Mouse (Mus musculus) lung, postnatal 4 days (tissue): ENCODE measurements around the gene Hspa2.

Experiments
- DNase-seq, 2 experiments: peaks; one replicate each; pipeline ENCODE4 v3.0.0; 2021

Hspa2 gene

DNA sequence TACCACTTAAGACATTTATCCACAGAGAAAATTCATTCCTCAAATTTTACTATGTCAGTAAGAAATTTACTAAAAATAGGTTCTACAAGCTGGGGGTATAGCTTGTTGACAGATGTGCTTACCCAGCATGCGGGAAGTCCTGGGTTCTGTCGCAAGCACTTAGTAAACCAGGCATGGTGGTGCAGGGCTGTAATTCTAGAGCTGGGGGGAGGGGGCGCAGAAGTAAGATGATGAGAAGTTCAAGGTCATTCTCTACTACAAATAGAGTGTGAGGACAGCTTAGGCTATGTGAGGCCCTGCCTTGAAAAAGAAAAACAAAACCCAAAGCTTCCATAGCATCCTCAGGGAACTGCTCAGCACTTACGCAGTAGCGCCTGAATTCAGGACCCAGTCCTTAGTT is 25.4 kb upstream of the Hspa2 start:
- no peak for DNase-seq

- DNase-seq, result no peak
These were observed 23.8 kb upstream of the Hspa2 start for GRCm38 (mm10) chr12:76380151-76380550.

DNA sequence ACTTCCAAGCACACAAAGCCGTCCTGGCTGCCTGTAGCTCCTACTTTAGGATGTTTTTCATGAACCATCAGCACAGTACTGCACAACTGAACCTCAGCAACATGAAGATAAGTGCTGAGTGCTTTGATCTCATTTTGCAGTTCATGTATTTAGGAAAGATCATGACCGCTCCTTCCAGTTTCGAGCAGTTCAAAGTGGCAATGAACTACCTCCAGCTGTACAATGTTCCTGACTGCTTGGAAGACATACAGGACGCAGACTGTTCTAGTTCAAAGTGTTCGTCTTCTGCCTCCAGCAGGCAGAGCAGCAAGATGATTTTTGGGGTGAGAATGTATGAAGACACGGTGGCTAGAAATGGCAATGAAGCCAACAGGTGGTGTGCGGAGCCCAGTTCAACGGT is 18.6 kb upstream of the Hspa2 start:
- DNase-seq, result no peak

DNA sequence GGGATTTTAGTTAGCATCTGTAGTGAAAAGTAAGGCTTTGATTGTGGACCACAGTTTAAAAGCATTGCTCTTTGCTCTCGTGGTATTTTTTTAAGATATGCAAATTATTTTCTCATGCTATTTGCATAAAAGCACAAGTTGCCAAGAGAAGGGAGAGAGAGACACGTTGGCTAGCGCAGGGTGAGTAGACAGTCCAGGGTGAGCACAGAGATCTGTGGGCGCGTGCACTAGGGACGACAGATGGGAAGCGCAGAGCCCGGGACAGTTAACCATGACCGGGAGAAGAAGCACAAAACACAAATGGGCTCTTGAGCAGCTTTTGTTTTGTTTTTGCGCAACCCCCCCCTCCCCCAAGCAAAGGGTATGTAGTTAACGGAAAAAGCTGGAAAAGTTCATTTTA is 15.2 kb upstream of the Hspa2 start:
- DNase-seq, result no peak

- no peak for DNase-seq
These were observed 12.2 kb upstream of the Hspa2 start for GRCm38 (mm10) chr12:76391595-76392271.

DNA sequence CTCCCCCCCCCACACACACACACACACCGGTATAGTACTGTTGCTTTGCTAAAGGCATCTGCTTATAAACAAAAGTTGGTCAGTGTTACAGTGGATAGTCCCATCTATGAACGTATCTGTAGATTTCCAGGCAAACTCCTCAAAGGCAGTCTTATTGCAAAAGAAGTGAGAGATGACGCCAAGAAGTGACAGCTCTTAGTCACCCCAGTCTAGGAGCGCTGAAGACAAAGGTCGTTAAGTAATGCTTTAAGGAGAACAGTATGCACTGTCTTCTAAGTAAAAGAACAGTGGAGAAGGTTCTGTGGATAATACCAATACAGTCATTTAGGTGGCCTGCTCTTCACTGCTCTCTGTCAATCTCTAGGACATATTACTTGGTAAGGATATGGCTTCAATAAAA is 11.0 kb upstream of the Hspa2 start:
- no peak for DNase-seq

GRCm38 (mm10) chr12:76397281-76397680 is 6.7 kb upstream of the Hspa2 start:
- no peak for DNase-seq

DNA sequence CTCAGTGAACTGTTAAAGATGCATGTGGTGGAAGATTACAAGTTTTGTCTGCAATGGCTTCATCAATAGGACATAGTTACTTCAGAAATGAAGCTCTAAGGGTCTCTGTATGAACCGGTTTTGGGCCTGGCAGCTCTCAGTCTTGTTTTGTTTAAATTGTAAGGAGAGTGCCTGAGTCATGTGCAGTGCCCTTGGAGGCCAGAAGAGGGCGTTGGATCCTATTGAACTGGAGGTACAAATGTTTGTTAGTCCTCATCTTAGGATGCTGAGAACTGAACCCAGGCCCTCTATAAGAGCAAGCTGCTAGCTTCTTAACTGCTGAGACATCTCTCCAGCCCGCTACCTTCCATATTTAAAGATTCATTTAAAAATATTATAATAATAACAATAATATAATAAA is 2.3 kb upstream of the Hspa2 start:
- DNase-seq, result no peak

GRCm38 (mm10) chr12:76402991-76403885 is 738 bp upstream of the Hspa2 start:
- no peak for DNase-seq

DNA sequence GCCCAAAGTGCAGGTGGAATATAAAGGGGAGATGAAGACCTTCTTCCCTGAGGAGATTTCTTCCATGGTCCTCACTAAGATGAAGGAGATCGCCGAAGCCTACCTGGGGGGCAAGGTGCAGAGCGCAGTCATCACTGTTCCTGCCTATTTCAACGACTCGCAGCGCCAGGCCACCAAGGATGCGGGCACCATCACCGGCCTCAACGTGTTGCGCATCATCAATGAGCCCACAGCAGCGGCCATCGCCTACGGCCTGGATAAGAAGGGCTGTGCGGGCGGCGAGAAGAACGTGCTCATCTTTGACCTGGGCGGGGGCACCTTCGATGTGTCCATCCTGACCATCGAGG is 833 bp downstream of the Hspa2 start:
- DNase-seq, result peak in 1 of 2 experiments; percentile 35

DNA sequence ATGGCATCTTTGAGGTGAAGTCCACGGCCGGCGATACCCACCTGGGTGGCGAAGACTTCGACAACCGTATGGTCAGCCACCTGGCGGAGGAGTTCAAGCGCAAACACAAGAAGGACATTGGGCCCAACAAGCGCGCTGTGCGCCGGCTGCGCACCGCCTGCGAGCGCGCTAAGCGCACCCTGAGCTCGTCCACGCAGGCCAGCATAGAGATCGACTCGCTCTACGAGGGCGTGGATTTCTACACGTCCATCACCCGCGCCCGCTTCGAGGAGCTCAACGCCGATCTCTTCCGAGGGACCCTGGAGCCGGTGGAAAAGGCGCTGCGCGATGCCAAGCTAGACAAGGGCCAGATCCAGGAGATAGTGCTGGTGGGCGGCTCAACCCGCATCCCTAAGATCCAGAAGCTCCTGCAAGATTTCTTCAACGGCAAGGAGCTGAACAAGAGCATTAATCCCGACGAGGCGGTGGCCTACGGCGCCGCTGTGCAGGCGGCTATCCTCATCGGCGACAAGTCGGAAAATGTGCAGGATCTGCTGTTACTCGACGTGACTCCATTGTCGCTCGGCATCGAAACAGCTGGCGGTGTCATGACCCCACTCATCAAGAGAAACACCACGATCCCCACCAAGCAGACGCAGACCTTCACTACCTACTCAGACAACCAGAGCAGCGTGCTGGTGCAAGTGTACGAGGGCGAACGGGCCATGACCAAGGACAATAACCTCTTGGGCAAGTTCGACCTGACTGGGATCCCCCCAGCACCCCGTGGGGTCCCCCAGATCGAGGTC is 1.4 kb downstream of the Hspa2 start:
- DNase-seq, result peak; percentile 32 to 39

GRCm38 (mm10) chr12:76405971-76406370 is 2.0 kb downstream of the Hspa2 start:
- DNase-seq, result peak; percentile 20 to 23

- DNase-seq, result no peak
These were observed 3.2 kb downstream of the Hspa2 start for GRCm38 (mm10) chr12:76407184-76407583.

- DNase-seq, result no peak
These were observed 5.2 kb downstream of the Hspa2 start for GRCm38 (mm10) chr12:76409166-76409565.

GRCm38 (mm10) chr12:76415383-76416010 is 11.5 kb downstream of the Hspa2 start:
- DNase-seq, result no peak

DNA sequence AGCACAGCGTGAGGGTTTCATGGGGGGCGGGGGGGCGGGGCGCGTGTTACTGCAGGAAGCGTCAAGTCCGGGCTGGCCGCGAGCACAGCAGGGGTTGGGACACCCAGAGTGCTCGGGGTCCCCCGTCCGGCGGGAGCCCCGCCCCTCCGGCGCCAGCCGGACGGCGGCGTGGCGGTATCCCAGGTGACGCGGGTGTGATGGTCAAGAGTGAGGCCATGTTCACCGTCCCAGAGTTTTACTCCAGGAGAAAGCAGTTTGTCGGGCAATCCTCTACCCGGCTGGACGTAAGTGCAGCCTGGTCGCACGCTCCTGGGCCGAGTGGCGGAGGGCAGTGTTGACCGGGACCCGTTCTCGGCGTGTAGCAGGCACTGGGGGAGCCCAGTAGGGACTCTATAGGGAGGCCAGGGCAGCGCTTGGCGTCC is 13.5 kb downstream of the Hspa2 start, which contains the start of gene Ppp1r36:
TSS of gene Ppp1r36 (plus strand) at position 106 of the 422 bp plus-strand sequence.
- DNase-seq, result peak; percentile 32 to 66

- no peak for DNase-seq
These were observed 14.4 kb downstream of the Hspa2 start for GRCm38 (mm10) chr12:76418346-76418745.

- no peak for DNase-seq
These were observed 21.3 kb downstream of the Hspa2 start for GRCm38 (mm10) chr12:76425256-76425655.

DNA sequence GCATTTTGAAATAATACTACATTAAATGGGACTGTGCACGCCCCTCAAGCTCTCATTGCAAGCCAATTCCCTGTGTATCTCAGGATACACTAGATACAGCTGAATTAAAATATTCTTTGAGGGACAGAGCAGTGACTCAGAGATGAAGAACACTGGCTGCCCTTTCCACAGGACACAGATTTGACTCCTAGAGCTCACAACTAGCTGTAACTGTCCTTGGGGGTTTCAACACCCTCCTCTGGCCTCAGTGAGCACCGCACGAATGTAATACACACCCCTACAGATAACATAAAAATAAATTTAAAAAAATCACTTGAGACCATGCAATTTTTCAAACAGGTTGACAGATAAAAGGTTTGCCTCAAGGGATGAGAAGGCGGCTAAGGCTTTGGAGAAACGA is 23.6 kb downstream of the Hspa2 start:
- no peak for DNase-seq

DNA sequence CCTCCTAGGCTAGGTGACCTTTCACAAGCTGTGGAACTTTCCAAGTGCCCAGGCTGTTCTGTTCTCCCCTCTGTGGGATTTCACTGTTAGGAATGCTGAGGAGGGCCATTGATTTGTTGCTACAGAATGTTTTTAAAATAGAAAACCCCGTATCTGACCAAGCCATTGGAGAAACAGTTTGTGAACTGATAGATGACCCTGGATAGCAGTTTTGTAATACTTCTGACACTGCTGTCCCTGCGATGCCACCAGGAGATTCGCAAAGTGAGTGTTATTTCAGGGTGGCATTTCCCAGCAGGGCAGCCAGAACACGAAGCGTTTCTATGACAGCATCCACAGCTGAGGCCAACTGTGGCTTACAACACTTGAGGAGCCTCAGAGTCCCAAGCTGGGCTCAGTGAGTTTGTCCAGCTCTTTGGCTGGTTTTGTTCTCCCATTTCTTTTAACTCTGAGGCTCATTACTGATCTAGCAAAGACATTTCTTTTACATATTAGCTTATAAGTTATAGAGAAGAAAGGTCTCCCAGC is 27.0 kb downstream of the Hspa2 start:
- no peak for DNase-seq

DNA sequence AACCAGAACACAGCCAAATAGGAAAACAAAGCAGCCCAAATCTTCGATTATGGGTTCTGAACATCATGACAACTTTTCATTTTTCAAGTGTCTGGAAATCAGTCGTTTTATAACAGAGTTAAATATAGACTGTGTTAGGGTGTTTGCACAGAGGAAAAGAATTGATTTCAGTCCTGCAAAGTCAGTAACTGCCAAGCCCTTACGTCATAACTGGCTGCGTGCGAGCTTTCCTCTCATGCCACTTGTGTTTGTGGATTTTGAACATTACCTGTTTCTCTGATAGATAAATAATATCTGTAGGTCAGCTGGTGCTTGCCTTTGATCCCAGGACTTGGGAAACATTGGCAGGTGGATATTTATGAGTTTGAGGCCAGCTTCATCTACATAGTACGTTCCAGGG is 27.5 kb downstream of the Hspa2 start:
- DNase-seq, result no peak

- DNase-seq, result no peak
These were observed 30.1 kb downstream of the Hspa2 start for GRCm38 (mm10) chr12:76434111-76434510.

DNA sequence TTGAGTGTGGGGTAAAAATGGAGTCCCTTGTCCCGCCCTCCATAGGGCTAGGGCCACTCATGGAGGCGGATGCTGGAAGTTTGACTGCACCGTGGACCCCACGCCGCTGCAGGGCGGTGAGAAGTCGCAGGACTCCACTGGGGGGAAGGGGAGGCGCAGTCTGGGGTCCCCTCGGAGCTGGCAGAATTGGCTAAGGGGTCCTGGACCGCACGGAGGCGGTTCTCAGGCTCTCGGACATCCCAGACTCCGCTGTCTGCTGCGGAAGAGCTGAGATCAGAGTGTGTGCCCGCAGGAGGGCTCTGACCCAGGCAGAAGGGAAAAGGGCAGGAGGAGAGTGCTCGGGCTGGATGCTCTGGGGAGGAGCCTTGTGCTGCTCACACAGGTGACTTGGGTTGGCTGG is 31.1 kb downstream of the Hspa2 start:
- no peak for DNase-seq
